Mouse (Mus musculus): ENCODE results near the gene Olfr92. TPM values are rescaled to one million over a fixed set of nuclear protein-coding genes. Genes with fewer than 3 reads are reported as not detected.
"Not testable (repeated sequence)": the region's sequence is repeated elsewhere in the genome, so short reads cannot be mapped to it uniquely, and the experiment has no call there.

Gene Olfr92
- polyA plus RNA-seq (2012; rRNA removed): not detected in 2 replicates

DNA sequence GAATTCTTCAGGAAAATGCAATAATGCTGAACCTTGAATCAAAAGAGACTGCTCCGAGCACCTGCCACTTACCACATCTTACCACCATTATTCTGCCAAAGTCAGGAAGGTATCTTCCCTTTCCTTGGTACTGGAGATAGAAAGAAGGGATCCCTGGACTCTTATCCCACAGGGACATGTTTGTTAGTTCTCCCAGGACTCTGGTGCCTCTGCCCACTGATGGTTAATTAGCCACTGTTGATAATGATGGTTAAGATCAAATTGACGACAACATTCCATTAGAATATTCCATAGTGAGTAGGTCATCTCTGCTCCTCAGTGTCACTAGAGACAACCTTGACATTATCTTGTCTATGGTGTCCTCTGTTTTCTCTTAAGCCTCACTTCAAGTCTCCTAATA lies at the start of gene Olfr92:
Gene Olfr92 (minus strand): TSS at position 101 of the 400 bp plus-strand sequence.
- no peak within 1 kb of the TSS for H3K27ac ChIP-seq (ENCODE audit: control insufficient read depth, insufficient read depth, low read depth, low read length)
- no peaks in the 10 kb centered on the region for H3K4me1 ChIP-seq (ENCODE audit: control insufficient read depth, insufficient read depth, low read length)
- H3K4me3 ChIP-seq (ENCODE audit: control insufficient read depth, low read depth, low read length): no peak within 1 kb of the TSS
- no peaks in the 10 kb centered on the region for H3K36me3 ChIP-seq (ENCODE audit: control insufficient read depth, insufficient read depth, low read length)
- H3K27me3 ChIP-seq (ENCODE audit: control insufficient read depth, insufficient read depth, low read length): no peaks in the 10 kb centered on the region
- TF ChIP-seq POLR2A (IDR thresholded peaks at IDR 0.05; ENCODE audit: control insufficient read depth, low read depth, low read length) (no peak), CTCF (IDR thresholded peaks at IDR 0.05; ENCODE audit: control insufficient read depth, insufficient read depth, insufficient replicate concordance, low read depth, low read length) (no peak)

DNA sequence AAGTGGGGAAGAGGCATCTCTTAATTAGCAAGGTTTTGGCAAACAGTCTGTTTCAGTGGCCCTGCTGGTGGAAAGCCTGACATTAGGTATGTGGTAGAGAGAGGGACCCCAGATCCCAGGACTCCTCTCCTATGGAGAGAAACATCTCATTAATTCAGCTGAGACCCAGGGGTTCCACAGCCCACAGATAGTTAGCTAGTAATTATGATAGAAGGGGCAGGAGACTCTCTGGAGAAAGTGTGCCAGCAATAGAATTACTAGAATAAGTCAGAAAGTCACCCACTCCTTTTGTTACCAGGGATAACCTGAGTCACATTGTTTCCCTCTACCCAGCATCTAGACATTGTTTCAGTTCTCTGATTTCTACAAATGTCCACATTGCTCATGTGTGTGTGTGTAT lies 41.5 kb upstream of the Olfr92 start, which contains the start of gene Olfr93:
Gene Olfr93 (minus strand): TSS at position 101 of the 400 bp plus-strand sequence.
- no peak within 1 kb of the TSS for H3K27ac ChIP-seq (ENCODE audit: control insufficient read depth, insufficient read depth, low read depth, low read length)
- no peaks in the 10 kb centered on the region for H3K27me3 ChIP-seq (ENCODE audit: control insufficient read depth, insufficient read depth, low read length)
- no peaks in the 10 kb centered on the region for H3K36me3 ChIP-seq (ENCODE audit: control insufficient read depth, insufficient read depth, low read length)
- no peak within 1 kb of the TSS for H3K4me3 ChIP-seq (ENCODE audit: control insufficient read depth, low read depth, low read length)
- no peaks in the 10 kb centered on the region; the same call in 1 of the 2 replicates for H3K4me1 ChIP-seq (ENCODE audit: control insufficient read depth, insufficient read depth, low read length)
- TF ChIP-seq POLR2A (IDR thresholded peaks at IDR 0.05; ENCODE audit: control insufficient read depth, low read depth, low read length): no peak
- no peak for TF ChIP-seq CTCF (IDR thresholded peaks at IDR 0.05; ENCODE audit: control insufficient read depth, insufficient read depth, insufficient replicate concordance, low read depth, low read length)

DNA sequence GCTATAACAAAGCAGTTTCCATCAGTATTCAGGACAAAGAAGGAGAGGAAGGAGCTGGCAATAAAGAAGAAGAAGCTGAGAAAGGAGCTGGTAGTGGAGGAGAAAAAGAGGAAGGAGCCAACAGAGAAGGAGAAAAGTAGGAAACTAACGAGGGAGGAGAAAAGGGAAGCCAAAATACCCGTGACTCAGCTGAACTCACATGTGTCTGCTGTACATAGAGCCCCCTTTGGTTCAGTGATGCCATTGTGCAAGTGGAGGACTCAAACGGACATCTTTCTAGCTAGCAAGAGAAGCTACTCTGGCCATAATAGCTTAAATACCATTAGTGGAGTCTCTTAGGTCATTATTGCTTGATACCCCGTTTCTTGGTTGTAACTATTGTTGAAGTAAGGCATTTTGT lies 11.5 kb upstream of the Olfr92 start:
- H3K36me3 ChIP-seq (ENCODE audit: control insufficient read depth, insufficient read depth, low read length); H3K27me3 ChIP-seq (ENCODE audit: control insufficient read depth, insufficient read depth, low read length); H3K4me3 ChIP-seq (ENCODE audit: control insufficient read depth, low read depth, low read length): not testable (repeated sequence)

DNA sequence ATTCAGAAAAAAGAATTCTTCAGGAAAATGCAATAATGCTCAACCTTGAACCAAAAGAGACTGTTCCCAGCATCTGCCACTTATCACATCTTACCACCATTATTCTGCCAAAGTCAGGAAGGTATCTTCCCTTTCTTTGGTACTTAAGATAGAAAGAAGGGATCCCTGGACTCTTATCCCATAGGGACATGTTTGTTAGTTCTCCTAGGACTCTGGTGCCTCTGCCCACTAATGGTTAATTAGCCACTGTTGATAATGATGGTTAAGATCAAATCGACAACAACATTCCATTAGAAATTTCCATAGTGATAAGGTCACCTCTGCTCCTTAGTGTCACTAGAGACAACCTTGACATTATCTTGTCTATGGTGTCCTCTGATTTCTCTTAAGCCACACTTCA lies 21.7 kb downstream of the Olfr92 start, which contains the start of gene Olfr91:
Gene Olfr91 (minus strand): TSS at position 101 of the 400 bp plus-strand sequence.
- Histone ChIP-seq H3K4me1 (ENCODE audit: control insufficient read depth, insufficient read depth, low read length) (no peaks in the 10 kb centered on the region), H3K27ac (ENCODE audit: control insufficient read depth, insufficient read depth, low read depth, low read length) (no peak within 1 kb of the TSS), H3K27me3 (ENCODE audit: control insufficient read depth, insufficient read depth, low read length) (no peaks in the 10 kb centered on the region), H3K36me3 (ENCODE audit: control insufficient read depth, insufficient read depth, low read length) (no peaks in the 10 kb centered on the region), H3K4me3 (ENCODE audit: control insufficient read depth, low read depth, low read length) (no peak within 1 kb of the TSS)
- no peak for TF ChIP-seq POLR2A (IDR thresholded peaks at IDR 0.05; ENCODE audit: control insufficient read depth, low read depth, low read length)
- no peak for TF ChIP-seq CTCF (IDR thresholded peaks at IDR 0.05; ENCODE audit: control insufficient read depth, insufficient read depth, insufficient replicate concordance, low read depth, low read length)

More for the DNA sequence above, 11.5 kb upstream of the Olfr92 start:
- H3K27ac ChIP-seq (ENCODE audit: control insufficient read depth, insufficient read depth, low read depth, low read length); H3K4me1 ChIP-seq (ENCODE audit: control insufficient read depth, insufficient read depth, low read length): not testable (repeated sequence)

GRCm38 (mm10) chr17:37093289-37093688 lies 26.6 kb downstream of the Olfr92 start:
- H3K4me3 ChIP-seq (ENCODE audit: control insufficient read depth, low read depth, low read length): no peak overlapping the region
- H3K27me3 ChIP-seq (ENCODE audit: control insufficient read depth, insufficient read depth, low read length): no peaks in the 10 kb centered on the region
- H3K36me3 ChIP-seq (ENCODE audit: control insufficient read depth, insufficient read depth, low read length): no peaks in the 10 kb centered on the region
- TF ChIP-seq CTCF (IDR thresholded peaks at IDR 0.05; ENCODE audit: control insufficient read depth, insufficient read depth, insufficient replicate concordance, low read depth, low read length) (no peak), POLR2A (IDR thresholded peaks at IDR 0.05; ENCODE audit: control insufficient read depth, low read depth, low read length) (no peak)
- H3K4me1 ChIP-seq (ENCODE audit: control insufficient read depth, insufficient read depth, low read length): no peaks in the 10 kb centered on the region
- H3K27ac ChIP-seq (ENCODE audit: control insufficient read depth, insufficient read depth, low read depth, low read length): no peak overlapping the region

DNA sequence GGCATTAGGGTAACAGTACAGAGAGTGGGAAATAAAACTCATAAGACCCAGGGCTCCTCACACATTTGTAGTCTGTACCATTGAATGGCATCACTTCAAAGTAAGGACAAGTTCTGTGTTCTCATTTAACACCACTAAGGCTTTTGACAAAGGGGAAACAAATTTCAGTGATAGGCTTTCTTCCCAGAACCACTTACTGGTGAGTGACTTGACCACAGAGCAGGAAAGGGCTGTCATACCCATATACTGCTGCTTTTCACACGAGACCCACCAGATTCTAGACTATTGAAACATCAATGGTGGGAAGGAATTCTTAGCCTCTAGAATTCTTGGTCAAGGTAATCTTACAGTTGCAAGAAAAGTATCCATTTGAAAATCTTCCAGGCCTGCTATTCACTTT lies 27.7 kb downstream of the Olfr92 start:
- H3K4me1 ChIP-seq (ENCODE audit: control insufficient read depth, insufficient read depth, low read length): no peaks in the 10 kb centered on the region
- no peak overlapping the region for H3K4me3 ChIP-seq (ENCODE audit: control insufficient read depth, low read depth, low read length)
- no peaks in the 10 kb centered on the region for H3K27me3 ChIP-seq (ENCODE audit: control insufficient read depth, insufficient read depth, low read length)
- H3K36me3 ChIP-seq (ENCODE audit: control insufficient read depth, insufficient read depth, low read length): no peaks in the 10 kb centered on the region
- no peak overlapping the region for H3K27ac ChIP-seq (ENCODE audit: control insufficient read depth, insufficient read depth, low read depth, low read length)
- no peak for TF ChIP-seq POLR2A (IDR thresholded peaks at IDR 0.05; ENCODE audit: control insufficient read depth, low read depth, low read length)
- no peak for TF ChIP-seq CTCF (IDR thresholded peaks at IDR 0.05; ENCODE audit: control insufficient read depth, insufficient read depth, insufficient replicate concordance, low read depth, low read length)

DNA sequence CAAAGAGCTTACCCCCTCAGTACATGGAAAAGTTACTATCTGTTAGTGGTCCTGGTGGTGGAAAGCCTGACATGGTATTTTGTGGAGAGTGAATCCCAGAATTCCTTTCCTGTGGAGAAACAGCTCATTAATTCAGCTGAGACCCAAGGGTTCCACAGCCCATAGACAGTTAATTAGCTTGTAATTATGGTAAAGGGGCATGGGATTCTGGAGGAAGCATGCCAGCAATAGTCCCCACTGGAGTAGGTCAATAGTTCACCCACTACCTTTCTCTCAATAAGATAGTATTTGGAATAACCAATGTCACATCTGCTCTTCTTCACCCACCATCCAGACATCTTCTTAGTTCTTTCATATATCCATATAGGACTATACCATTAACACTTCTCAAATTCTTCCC lies 31.5 kb downstream of the Olfr92 start, which contains the start of gene Olfr90:
Gene Olfr90 (minus strand): TSS at position 101 of the 400 bp plus-strand sequence.
- Histone ChIP-seq H3K4me1 (ENCODE audit: control insufficient read depth, insufficient read depth, low read length) (no peaks in the 10 kb centered on the region), H3K36me3 (ENCODE audit: control insufficient read depth, insufficient read depth, low read length) (no peaks in the 10 kb centered on the region), H3K27me3 (ENCODE audit: control insufficient read depth, insufficient read depth, low read length) (no peaks in the 10 kb centered on the region), H3K27ac (ENCODE audit: control insufficient read depth, insufficient read depth, low read depth, low read length) (no peak within 1 kb of the TSS), H3K4me3 (ENCODE audit: control insufficient read depth, low read depth, low read length) (no peak within 1 kb of the TSS)
- TF ChIP-seq CTCF (IDR thresholded peaks at IDR 0.05; ENCODE audit: control insufficient read depth, insufficient read depth, insufficient replicate concordance, low read depth, low read length) (no peak), POLR2A (IDR thresholded peaks at IDR 0.05; ENCODE audit: control insufficient read depth, low read depth, low read length) (no peak)

DNA sequence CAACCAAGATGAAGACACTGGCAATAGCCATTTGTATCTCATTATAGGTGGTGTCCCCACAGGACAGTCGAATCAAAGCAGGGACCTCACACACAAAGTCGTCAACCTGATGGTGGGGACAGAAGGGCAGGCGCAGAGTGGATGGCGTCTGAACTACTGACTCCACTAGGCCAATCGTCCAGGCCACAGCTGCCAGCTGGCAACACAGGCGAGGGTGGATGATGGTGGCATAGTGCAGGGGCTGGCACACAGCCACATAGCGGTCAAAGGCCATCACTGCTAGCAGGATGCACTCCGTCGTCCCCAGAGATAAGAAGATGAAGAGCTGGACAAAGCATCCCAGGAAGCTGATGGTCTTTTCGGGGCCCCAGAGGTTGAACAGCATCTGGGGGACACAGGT lies 34.3 kb downstream of the Olfr92 start:
- H3K27ac ChIP-seq (ENCODE audit: control insufficient read depth, insufficient read depth, low read depth, low read length): no peak overlapping the region
- no peaks in the 10 kb centered on the region for H3K36me3 ChIP-seq (ENCODE audit: control insufficient read depth, insufficient read depth, low read length)
- no peaks in the 10 kb centered on the region for H3K27me3 ChIP-seq (ENCODE audit: control insufficient read depth, insufficient read depth, low read length)
- no peak overlapping the region for H3K4me3 ChIP-seq (ENCODE audit: control insufficient read depth, low read depth, low read length)
- H3K4me1 ChIP-seq (ENCODE audit: control insufficient read depth, insufficient read depth, low read length): no peaks in the 10 kb centered on the region
- no peak for TF ChIP-seq POLR2A (IDR thresholded peaks at IDR 0.05; ENCODE audit: control insufficient read depth, low read depth, low read length)
- TF ChIP-seq CTCF (IDR thresholded peaks at IDR 0.05; ENCODE audit: control insufficient read depth, insufficient read depth, insufficient replicate concordance, low read depth, low read length): no peak

All from testis, adult 2 months (tissue).